Mouse (Mus musculus) testis, adult 2 months (tissue): ENCODE results near the gene Serpina11.

Experiments
- CTCF ChIP-seq: fragments of 200-500 bp; IDR thresholded peaks from 2 replicates; pipeline ENCODE4 v1.5.1; 2012; ENCODE audit warnings: low read depth, mild to moderate bottlenecking, inconsistent platforms, low read length, moderate library complexity; ENCODE audit not compliant: control insufficient read depth, insufficient read depth, insufficient replicate concordance
- POLR2A ChIP-seq: fragments of 200-500 bp; IDR thresholded peaks from 2 replicates; pipeline ENCODE4 v1.6.1; 2012; ENCODE audit warnings: low read depth, mild to moderate bottlenecking, inconsistent platforms, low read length, moderate library complexity; ENCODE audit not compliant: control insufficient read depth

DNA sequence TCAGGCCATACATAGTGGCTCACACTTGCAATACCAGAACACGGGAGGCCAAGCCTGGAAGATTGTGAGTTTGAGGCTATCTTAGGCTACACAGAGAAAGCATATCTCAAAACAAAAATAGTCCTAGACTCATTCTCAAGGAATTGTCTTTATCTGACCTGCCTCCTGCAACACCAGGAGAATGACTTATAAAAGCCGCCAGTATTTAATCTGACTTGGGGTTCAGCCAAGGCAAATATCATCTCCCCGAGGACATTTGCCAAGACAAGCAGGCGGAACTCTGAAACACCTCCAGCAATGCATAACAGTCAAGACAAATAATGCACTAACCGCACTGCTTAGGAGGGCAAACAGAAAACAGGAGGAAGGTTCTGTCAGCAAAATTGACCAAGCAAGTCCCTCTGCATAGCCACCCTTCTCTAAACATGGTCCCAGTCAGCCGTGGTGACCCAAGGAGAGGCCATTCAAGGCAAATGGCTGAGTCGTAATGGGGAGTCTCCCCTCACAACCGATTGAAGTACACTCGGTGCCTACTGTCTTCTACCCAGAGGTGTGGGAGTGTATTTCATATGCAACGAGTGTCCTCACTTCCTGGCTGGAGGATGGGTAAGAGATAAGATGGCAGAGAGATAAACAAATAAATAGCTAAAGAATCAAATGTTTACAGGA is 12.9 kb upstream of the Serpina11 start:
- no peak for TF ChIP-seq CTCF
- no peak for TF ChIP-seq POLR2A
